Mouse (Mus musculus) intestine, postnatal 0 days (tissue): ENCODE results near the gene 4931428L18Rik. TPM values are rescaled to one million over a fixed set of nuclear protein-coding genes. Genes with fewer than 3 reads are reported as not detected.

Source experiments
- ATAC-seq: fragments of 200-750 bp; cut with Nextera tagmentation; 2 replicates; pipeline ENCODE4 v1.8.0; 2017; ENCODE audit warnings: mild to moderate bottlenecking, moderate TSS enrichment, moderate library complexity
- H3K27ac ChIP-seq: fragments of 300-500 bp; sonication (generic); 2 replicates; pipeline ENCODE4 v1.5.1; 2014; ENCODE audit warnings: mild to moderate bottlenecking, low read depth, low read length, moderate library complexity
- H3K27me3 ChIP-seq: fragments of 300-500 bp; sonication (generic); replicated peaks from 2 replicates; pipeline ENCODE4 v1.6.1; 2014; ENCODE audit warnings: low read length, mixed read lengths; ENCODE audit not compliant: control insufficient read depth, insufficient read depth
- H3K36me3 ChIP-seq: fragments of 300-500 bp; sonication (generic); 2 replicates; pipeline ENCODE4 v1.6.1; 2014; ENCODE audit warnings: mild to moderate bottlenecking, moderate library complexity; ENCODE audit not compliant: control insufficient read depth, insufficient read depth
- H3K4me1 ChIP-seq: fragments of 300-500 bp; sonication (generic); replicated peaks from 2 replicates; pipeline ENCODE4 v1.6.1; 2014; ENCODE audit warnings: antibody characterized with exemption, low read length, mixed read lengths; ENCODE audit not compliant: control insufficient read depth, insufficient read depth
- H3K4me2 ChIP-seq: fragments of 300-500 bp; sonication (generic); replicated peaks from 2 replicates; pipeline ENCODE4 v1.6.1; 2014; ENCODE audit warnings: low read depth, mild to moderate bottlenecking, moderate library complexity
- H3K4me3 ChIP-seq: fragments of 300-500 bp; sonication (generic); 2 replicates; pipeline ENCODE4 v1.5.1; 2014; ENCODE audit warnings: low read depth, low read length
- H3K9ac ChIP-seq: fragments of 300-500 bp; sonication (generic); 2 replicates; pipeline ENCODE4 v1.6.1; 2014; ENCODE audit warnings: mild to moderate bottlenecking, low read depth, low read length
- H3K9me3 ChIP-seq: fragments of 300-500 bp; sonication (generic); 2 replicates; pipeline ENCODE4 v1.6.1; 2016; ENCODE audit warnings: mixed run types; ENCODE audit not compliant: control insufficient read depth
- CTCF ChIP-seq: sonication (generic); IDR thresholded peaks from 2 replicates; pipeline ENCODE4 v1.5.1; 2016; ENCODE audit warnings: low read depth, mild to moderate bottlenecking, control low read depth, antibody characterized with exemption, moderate library complexity
- WGBS: fragments of 180-500 bp; shearing (Covaris S2); extraction: QIAGEN DNeasy Blood & Tissue Kit; methylation state at CpG from one replicate; pipeline ENCODE4 v1.1.7; 2014; 5-methylcytosine and 5-hydroxymethylcytosine counted together
- polyA plus RNA-seq: library from polyadenylated mRNA; unstranded; fragments of >200 nt; fragmentation: Nextera tagmentation; extraction: Ambion mirVana; gene quantifications from 2 replicates; pipeline ENCODE4 v1.2.1, GENCODE M21; 2015

The 4931428L18Rik gene
- polyA plus RNA-seq, 1 experiment from 2014 or later, result 0.16 TPM

- H3K36me3 ChIP-seq, result no peaks in the 10 kb centered on the region
- H3K27ac ChIP-seq, result no peak overlapping the region
- H3K4me1 ChIP-seq, result no peaks in the 10 kb centered on the region
- 13% methylated on average over 2 of the region's 2 CpGs for WGBS
- no peak overlapping the region for H3K9ac ChIP-seq
- H3K4me3 ChIP-seq, result no peak overlapping the region
- no peak overlapping the region for H3K4me2 ChIP-seq
- no peak for TF ChIP-seq CTCF
- H3K27me3 ChIP-seq, result no peaks in the 10 kb centered on the region
- no peaks in the 10 kb centered on the region for H3K9me3 ChIP-seq
- peak; percentile 36; the same call in 1 of the 2 replicates for ATAC-seq
These were observed 66.3 kb downstream of the 4931428L18Rik start for GRCm38 (mm10) chr1:31156185-31156584.

- peak; percentile 79 for ATAC-seq
- Histone ChIP-seq H3K9ac (no peak overlapping the region), H3K36me3 (no peaks in the 10 kb centered on the region), H3K9me3 (no peaks in the 10 kb centered on the region), H3K4me2 (no peak overlapping the region), H3K4me3 (no peak overlapping the region), H3K4me1 (peaks cover 5% of the 10 kb centered on the region; the same call in 1 of the 2 replicates), H3K27ac (no peak overlapping the region), H3K27me3 (no peaks in the 10 kb centered on the region)
- WGBS, result 6% methylated on average over 7 of the region's 7 CpGs
- peak; percentile 96 for TF ChIP-seq CTCF
These were observed 68.6 kb downstream of the 4931428L18Rik start for GRCm38 (mm10) chr1:31153793-31154349.

- Histone ChIP-seq H3K27me3 (no peaks in the 10 kb centered on the region), H3K4me1 (peaks cover 5% of the 10 kb centered on the region; the same call in 1 of the 2 replicates), H3K27ac (no peak overlapping the region), H3K9me3 (no peaks in the 10 kb centered on the region), H3K4me2 (no peak overlapping the region), H3K36me3 (no peaks in the 10 kb centered on the region), H3K9ac (no peak overlapping the region), H3K4me3 (no peak overlapping the region)
- peak; percentile 46 for ATAC-seq
- peak; percentile 80 for TF ChIP-seq CTCF
- WGBS, result 28% methylated on average over 2 of the region's 2 CpGs
These were observed 69.6 kb downstream of the 4931428L18Rik start for GRCm38 (mm10) chr1:31152799-31153426.

GRCm38 (mm10) chr1:31150546-31150945, 71.9 kb downstream of the 4931428L18Rik start:
- Histone ChIP-seq H3K9ac (no peak overlapping the region), H3K4me3 (no peak overlapping the region), H3K27me3 (no peaks in the 10 kb centered on the region), H3K9me3 (no peaks in the 10 kb centered on the region), H3K4me2 (no peak overlapping the region), H3K4me1 (peaks cover 5% of the 10 kb centered on the region; the same call in 1 of the 2 replicates), H3K27ac (no peak overlapping the region), H3K36me3 (no peaks in the 10 kb centered on the region)
- TF ChIP-seq CTCF, result no peak
- ATAC-seq, result no peak
- 50% methylated on average over 3 of the region's 3 CpGs for WGBS

GRCm38 (mm10) chr1:31149671-31150070, 72.8 kb downstream of the 4931428L18Rik start:
- 24% methylated on average over 6 of the region's 6 CpGs for WGBS
- Histone ChIP-seq H3K4me2 (0 out of 2 replicates have a peak overlapping the region, but pooled peaks have one; percentile 9), H3K9me3 (no peaks in the 10 kb centered on the region), H3K36me3 (no peaks in the 10 kb centered on the region), H3K4me1 (peaks cover 5% of the 10 kb centered on the region; the same call in 1 of the 2 replicates), H3K27me3 (no peaks in the 10 kb centered on the region), H3K4me3 (no peak overlapping the region), H3K27ac (no peak overlapping the region), H3K9ac (no peak overlapping the region)
- no peak for TF ChIP-seq CTCF
- no peak for ATAC-seq

GRCm38 (mm10) chr1:31143571-31143970, 78.9 kb downstream of the 4931428L18Rik start:
- Histone ChIP-seq H3K4me3 (no peak overlapping the region), H3K4me2 (no peak overlapping the region), H3K9me3 (no peaks in the 10 kb centered on the region), H3K4me1 (no peaks in the 10 kb centered on the region; the same call in 1 of the 2 replicates), H3K27me3 (no peaks in the 10 kb centered on the region), H3K27ac (no peak overlapping the region), H3K36me3 (no peaks in the 10 kb centered on the region), H3K9ac (no peak overlapping the region)
- TF ChIP-seq CTCF, result no peak
- WGBS, result 84% methylated on average over 2 of the region's 2 CpGs
- no peak for ATAC-seq
